Mouse (Mus musculus) c-Kit-negative CD71-positive TER-119-positive erythroid progenitor cells, embryonic 14.5 days (primary cell): ENCODE results near the gene Dnah8.
A peak's percentile ranks its signal among the peaks of the same experiment; 100 is the strongest.
"Not testable (repeated sequence)": the region's sequence is repeated elsewhere in the genome, so short reads cannot be mapped to it uniquely, and the experiment has no call there.

Experiments
- DNase-seq: peaks from one replicate; pipeline ENCODE4 v3.0.0-alpha.2; 2013; ENCODE audit warnings: low read depth, low spot score

Dnah8 gene

GRCm38 (mm10) chr17:30624132-30624531 is at the start of gene Dnah8:
TSS of gene Dnah8 (plus strand) at chr17:30624354.
- DNase-seq, result not testable (repeated sequence)

DNA sequence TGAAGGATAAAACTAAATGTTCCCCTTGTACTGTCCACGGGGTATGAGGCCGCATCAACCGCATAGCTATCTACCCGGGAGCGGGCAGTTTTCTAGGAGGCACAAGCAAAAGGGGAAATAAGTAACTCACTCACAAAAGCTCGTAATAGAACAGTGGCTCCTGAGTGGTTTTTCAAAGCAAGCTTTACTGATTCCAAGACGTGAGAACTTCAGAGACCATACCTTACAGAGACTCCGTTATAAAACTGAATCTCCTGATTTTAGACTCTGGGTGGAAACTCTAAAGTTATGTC is 49.4 kb upstream of the Dnah8 start:
- DNase-seq, result no peak

DNA sequence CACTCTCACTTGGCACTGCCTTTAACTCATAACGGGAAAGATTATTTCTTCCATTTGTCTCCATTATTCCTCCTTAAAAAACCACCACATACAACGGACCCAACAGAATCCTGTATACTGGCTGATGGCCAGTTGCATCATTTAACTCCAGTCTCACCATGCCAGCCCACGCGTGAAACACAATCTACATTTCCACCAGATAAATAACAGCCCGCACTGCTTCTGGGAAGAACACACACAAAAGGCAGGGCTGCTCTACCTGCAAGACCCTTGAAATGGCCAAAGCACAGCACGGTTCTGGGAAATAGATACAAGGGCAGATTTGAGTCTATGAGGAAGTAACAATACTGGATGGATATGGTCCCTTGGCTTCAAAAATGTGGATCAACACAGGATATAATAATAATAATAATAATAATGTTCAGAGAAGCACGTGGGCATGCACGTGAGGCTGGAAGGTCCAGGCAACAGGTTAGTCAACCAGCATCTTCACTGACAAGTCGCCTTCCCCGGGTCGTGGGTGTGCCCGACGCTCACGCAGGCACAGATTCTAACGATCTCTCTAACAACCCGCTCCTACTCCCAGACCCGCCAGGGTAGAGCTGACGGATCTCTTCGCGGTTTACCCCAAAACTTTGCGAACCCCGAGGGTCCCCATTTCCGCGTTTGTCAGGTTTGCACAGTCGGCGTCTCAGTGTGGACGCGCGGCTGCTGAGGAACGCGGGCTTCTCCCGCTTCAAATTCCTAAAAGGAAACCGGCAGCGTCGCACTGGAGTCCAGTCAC is 48.8 kb upstream of the Dnah8 start:
- peak; percentile 31 for DNase-seq

DNA sequence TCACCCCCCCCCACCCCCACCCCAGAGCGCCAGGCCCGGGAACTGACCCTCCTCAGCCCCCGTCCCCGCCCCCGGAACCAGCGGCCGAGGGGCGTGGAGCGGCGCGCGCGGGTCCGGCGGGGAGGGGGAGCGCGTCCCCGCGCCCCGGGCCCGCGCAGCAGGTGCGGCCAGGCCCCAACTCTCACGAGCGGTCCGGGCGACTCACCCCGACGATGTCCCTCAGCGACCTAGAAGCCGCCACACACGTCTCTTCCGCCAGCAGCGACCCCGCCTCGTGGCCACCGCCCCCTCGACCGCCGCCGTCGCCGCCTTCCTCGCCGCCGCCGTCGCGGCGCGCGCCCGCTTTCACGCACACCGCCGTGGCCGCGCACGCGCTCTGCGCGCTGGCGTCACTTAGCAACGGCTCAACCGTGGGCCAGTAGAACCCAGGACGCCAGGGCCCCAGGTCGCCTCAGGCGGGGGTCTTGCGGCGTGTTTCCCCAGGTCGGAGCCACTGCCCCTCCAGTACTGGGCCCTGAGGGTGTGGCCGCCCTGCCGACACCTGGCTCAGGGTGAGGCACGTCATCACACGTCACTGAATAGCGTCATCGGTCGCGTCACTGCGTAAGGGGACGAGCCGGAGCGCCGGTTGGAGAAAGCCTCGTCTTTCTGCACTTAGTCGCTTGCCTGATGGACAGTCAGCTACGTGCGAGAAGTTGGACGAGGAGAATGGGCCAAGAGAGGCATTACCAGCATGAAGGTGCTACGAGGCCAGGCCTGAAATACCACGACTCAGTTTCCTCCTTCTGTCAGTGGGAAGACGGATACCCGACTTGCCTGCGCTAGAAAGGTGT is 48.0 kb upstream of the Dnah8 start, which contains the start of gene Btbd9:
Gene Btbd9 (minus strand): TSS at position 548 of the 833 bp plus-strand sequence.
- DNase-seq, result peak; percentile 92

- no peak for DNase-seq
Measured at GRCm38 (mm10) chr17:30576946-30577345, 47.2 kb upstream of the Dnah8 start.

- no peak for DNase-seq
Measured at GRCm38 (mm10) chr17:30580781-30581180, 43.4 kb upstream of the Dnah8 start.

DNA sequence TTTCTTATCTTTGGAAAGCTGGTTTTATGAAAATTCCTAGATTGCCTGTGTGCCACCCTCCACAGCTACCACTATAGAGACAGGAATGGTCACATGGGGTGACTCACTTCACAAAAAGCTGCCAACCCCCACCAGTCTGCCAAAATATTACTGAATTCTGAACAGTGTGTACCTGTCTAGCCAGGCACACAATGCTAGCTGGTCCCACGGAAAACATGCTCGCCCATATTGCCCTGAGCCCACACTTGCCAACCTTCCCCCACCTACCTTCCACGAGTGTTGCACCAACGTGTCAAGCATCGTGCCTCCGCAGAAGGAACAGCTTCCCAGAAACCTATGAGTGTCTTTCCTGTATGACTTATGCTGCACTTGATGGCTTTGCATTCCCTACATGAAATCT is 43.0 kb upstream of the Dnah8 start:
- DNase-seq, result no peak

GRCm38 (mm10) chr17:30582313-30582712 is 41.8 kb upstream of the Dnah8 start:
- no peak for DNase-seq

DNA sequence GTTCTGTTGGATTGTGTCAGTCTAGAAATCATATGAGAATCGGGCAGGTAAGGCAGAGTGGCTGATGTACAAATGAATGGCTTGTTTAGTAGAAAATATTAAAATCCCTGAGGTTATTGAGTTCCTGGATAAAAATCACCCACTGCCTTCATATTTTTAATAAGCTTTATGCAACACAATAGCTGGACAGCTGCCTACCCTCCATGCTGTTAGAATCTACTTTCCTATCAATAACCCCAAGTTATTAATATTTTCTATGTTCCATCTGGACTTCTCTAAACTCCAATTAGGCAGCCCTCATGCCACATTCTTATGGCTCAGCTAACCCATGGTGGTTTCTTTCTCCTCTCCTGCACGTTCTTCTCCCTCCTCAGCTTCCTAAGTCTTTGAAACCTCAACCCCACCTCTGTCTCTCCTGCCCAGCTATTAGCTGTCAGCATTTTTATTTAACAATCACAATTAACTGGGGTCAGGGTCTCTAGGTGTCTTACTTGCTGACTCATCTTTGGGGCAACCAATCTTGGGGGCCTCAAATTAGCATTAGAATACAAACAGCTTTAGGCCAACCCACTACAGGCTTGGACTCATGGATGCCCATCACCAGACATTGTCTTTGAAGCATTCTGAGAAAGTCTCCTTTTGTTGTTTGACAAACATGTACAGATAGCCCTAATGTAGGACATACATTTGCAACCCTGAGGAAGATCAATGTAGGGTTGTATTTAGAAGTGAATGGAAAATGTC is 40.7 kb upstream of the Dnah8 start:
- no peak for DNase-seq

DNA sequence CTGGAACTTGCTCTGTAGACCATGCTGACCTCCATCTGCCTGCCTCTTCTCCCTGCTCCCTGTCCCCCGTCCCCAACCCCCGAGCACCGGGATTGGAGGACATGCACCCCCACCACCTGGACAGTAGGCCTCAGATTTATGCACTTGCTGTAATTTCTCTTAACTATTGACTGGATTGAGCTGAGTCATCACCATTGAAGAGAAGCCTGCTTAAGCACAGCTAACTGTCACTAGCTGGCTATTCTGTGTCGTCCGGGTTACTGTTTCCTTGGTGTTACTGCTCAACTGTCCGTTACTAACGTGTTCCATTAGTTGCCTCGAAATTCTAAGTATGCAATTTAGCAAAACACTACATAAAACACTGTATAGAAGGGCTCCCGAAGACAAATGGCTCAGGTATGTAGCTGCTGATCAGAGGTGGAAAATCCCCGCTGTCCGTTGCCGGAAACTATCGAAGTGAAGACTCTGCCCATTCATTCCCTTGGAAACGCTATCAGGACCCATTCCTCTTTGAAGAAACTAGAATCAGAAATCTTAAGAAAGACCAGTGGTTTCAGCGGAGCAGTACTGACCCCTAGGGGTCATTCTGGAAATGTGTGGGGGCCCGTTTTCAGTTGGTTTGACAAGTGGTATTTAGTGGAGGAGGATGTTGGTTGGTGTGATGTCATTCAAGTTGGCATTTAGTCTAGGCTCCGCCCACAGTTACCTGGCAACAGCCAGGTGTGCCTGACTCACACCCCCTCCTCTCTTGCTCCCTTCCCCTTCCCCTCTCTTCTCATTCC is 33.5 kb upstream of the Dnah8 start:
- no peak for DNase-seq

- DNase-seq, result no peak
Measured at GRCm38 (mm10) chr17:30594407-30594806, 29.7 kb upstream of the Dnah8 start.

- DNase-seq, result no peak
Measured at GRCm38 (mm10) chr17:30594846-30595245, 29.3 kb upstream of the Dnah8 start.

DNA sequence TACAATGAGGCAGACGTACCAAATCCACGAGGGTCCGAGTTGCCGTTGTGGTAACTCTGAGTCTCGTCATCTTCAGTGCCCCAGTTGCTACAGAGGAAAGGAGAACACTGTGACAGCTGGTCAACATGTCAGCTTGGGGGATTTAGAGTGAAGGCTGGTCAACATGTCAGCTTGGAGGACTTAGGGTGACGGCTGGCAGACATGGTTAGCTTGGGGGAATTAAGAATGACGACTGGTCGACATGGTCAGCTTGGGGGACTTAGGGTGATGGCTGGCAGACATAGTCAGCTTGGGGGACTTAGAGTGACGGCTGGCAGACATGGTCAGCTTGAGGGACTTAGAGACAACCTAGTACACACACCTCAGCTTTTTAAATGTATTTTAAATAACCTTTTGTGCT is 26.4 kb upstream of the Dnah8 start:
- DNase-seq, result no peak

DNA sequence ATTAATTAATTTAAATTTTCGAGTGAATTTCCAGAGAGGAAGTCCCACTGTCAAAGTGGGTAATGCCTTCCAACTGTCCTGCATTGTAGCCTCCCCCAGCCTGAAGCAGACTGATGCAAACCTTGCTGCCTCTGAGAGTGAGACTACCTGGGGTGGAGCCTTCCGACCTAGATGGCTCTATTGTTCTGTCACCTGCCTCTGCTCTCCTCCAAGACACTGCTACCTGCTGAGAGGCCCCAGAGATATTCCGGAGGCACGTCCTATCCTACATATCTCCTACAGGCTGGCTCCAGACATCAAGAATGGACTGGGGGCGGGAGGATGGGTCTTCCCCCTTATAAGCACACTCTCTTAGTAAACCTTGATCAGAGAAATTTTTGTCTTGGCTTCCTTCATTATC is 25.9 kb upstream of the Dnah8 start:
- DNase-seq, result no peak

GRCm38 (mm10) chr17:30602175-30602574 is 22.0 kb upstream of the Dnah8 start:
- no peak for DNase-seq

DNA sequence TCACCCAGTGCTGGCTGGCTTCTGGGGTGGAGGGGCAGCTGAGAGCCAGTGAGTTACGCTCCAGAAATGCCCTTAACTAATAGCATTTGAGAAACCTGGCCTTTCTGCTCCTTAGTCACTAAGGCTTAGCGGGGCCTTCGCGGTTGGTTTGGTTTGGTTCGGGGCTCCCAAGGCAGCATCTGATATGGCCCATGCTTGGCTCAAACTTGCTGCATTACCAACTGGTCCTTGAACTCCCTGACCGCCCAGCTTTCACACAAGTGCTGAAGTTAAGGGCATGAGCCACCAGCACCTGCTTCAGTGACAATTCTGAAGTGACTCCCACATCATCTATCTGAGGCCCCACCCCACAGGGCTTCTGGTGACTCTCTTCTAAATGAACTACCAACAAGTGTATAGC is 19.9 kb upstream of the Dnah8 start:
- DNase-seq, result no peak

DNA sequence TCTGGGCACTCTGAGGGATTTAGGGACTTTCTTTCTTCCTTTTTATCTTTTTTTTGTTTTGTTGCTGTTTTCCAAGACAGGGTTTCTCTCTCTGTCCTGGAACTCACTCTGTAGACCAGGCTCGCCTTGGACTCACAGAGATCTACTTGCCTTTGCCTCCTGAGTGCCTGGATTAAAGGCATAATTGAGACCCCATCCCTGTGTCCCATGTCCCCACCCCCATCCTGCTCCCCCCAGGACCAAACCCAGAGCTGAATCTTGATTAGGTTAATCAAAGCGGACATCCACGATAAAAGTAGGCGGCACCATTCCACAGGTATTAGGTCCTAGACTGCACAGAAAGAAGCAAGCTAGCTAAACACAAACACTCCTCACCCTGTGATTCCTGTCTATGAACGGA is 19.2 kb upstream of the Dnah8 start:
- no peak for DNase-seq

DNA sequence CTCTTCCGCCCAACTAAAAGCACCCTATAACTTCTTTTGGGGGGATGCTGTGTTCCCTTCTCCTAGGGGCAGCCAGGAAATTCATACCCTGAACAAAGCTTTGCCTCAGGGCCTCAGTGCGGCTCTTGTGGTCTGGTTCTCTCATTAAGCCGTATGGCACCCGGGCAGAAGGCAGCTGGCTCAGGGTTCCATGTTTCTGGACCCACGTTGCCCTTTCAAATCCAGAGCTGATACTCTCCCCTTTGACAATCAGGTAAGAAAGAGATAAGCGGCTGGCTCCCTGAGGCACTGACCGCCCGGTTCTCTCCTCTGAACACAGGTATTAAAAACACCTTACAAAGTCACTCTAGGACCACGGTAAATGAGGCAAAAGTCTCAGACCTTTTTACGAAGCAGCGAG is 17.9 kb upstream of the Dnah8 start:
- no peak for DNase-seq

GRCm38 (mm10) chr17:30606634-30607081 is 17.5 kb upstream of the Dnah8 start:
- no peak for DNase-seq

DNA sequence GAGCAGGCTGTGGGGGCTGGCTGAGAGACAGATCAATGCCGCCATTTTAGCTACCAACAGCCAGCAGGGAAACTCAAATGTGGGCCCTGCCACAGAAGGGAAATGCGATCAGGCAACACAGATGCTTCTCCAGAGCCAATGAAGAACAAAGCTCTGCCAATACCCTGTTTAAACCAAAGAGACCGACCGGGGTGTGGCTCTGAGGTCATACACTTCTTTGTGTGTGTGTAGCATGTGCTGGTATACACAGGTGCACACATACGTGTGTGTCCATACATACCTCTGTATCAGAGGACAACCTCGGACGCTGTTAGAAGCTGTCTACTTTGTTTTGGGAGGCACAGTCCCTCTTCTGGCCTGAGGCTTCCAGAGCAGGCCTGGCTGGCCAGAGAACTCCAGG is 16.8 kb upstream of the Dnah8 start:
- no peak for DNase-seq

GRCm38 (mm10) chr17:30607909-30608495 is 16.2 kb upstream of the Dnah8 start:
- no peak for DNase-seq
